Mouse (Mus musculus) layer of hippocampus, postnatal 10 days (tissue): ENCODE data around the gene 9130213A22Rik. TPM values are rescaled to one million over a fixed set of nuclear protein-coding genes. Genes with fewer than 3 reads are reported as not detected.

ENCODE experiments used
- DNase-seq, 2 experiments: peaks; one replicate each; pipeline ENCODE4 v3.0.0; 2021; ENCODE audit warnings: low spot score in 2 of 2
- total RNA-seq, 2 experiments: library from RNA; stranded (reverse); gene quantifications; 2 replicates each; pipeline ENCODE4 v1.2.3; 2021

The 9130213A22Rik gene
- total RNA-seq, 2 experiments from 2014 or later: 0.59 to 0.89 TPM

GRCm38 (mm10) chr11:69123693-69124497 lies 1.5 kb upstream of the 9130213A22Rik start:
- peak; percentile 91 to 95 for DNase-seq

- DNase-seq: peak; percentile 96
Measured at GRCm38 (mm10) chr11:69123056-69123692, 785 bp upstream of the 9130213A22Rik start.

GRCm38 (mm10) chr11:69121741-69122335 lies 551 bp downstream of the 9130213A22Rik start:
- DNase-seq: peak in 1 of 2 experiments; percentile 64

- peak in 1 of 2 experiments; percentile 43 for DNase-seq
Measured at GRCm38 (mm10) chr11:69121001-69121740, 1.2 kb downstream of the 9130213A22Rik start.

GRCm38 (mm10) chr11:69120221-69121000 lies 2.0 kb downstream of the 9130213A22Rik start, which contains the start of gene Hes7:
Gene Hes7 (plus strand): TSS chr11:69120404.
- DNase-seq: no peak

GRCm38 (mm10) chr11:69119446-69120155 lies 2.8 kb downstream of the 9130213A22Rik start:
- no peak for DNase-seq

GRCm38 (mm10) chr11:69118765-69119164 lies 3.6 kb downstream of the 9130213A22Rik start:
- peak; percentile 91 to 92 for DNase-seq

GRCm38 (mm10) chr11:69117737-69118695 lies 4.4 kb downstream of the 9130213A22Rik start:
- peak; percentile 53 to 69 for DNase-seq

GRCm38 (mm10) chr11:69116843-69117242 lies 5.5 kb downstream of the 9130213A22Rik start:
- no peak for DNase-seq

- DNase-seq: no peak
Measured at GRCm38 (mm10) chr11:69114621-69115020, 7.8 kb downstream of the 9130213A22Rik start.

GRCm38 (mm10) chr11:69114018-69114417 lies 8.4 kb downstream of the 9130213A22Rik start:
- no peak for DNase-seq

- no peak for DNase-seq
Measured at GRCm38 (mm10) chr11:69111865-69112264, 10.5 kb downstream of the 9130213A22Rik start.

- DNase-seq: no peak
Measured at GRCm38 (mm10) chr11:69111051-69111810, 11.2 kb downstream of the 9130213A22Rik start.

- peak; percentile 97 for DNase-seq
Measured at GRCm38 (mm10) chr11:69110319-69111046, 11.9 kb downstream of the 9130213A22Rik start.

- DNase-seq: no peak
Measured at GRCm38 (mm10) chr11:69109032-69109900, 13.1 kb downstream of the 9130213A22Rik start.

GRCm38 (mm10) chr11:69108223-69108622 lies 14.2 kb downstream of the 9130213A22Rik start:
- DNase-seq: no peak
